Mouse (Mus musculus): ENCODE results near the gene Gm34653.

DNA sequence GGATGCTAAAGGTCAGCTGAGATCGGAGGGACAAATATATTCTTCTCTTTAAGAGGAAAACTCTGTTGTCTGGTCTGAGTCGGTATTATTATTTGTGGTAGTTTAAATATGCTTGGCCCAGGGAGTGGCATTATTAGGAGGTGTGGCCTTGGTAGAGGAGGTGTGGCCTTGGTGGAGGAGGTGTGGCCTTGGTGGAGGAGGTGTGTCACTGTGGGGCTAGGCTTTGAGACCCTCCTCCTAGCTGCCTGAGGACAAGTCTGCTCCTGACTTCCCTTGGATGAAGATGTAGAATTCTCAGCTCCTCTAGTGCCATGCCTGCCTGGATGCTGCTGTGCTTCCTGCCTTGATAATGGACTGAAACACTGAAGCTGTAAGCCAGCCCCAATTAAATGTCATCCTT lies 38.3 kb upstream of the Gm34653 start:
- TF ChIP-seq POLR2A (IDR thresholded peaks at IDR 0.05; ENCODE audit: control insufficient read depth, low read depth, low read length), result no peak
- no peak for TF ChIP-seq CTCF (IDR thresholded peaks at IDR 0.05; ENCODE audit: control insufficient read depth, insufficient read depth, insufficient replicate concordance, low read depth, low read length)

Data from testis, adult 2 months (tissue).